Mouse (Mus musculus): ENCODE measurements at regions not wholly inside any gene's neighbourhood (a gene's known extent, or its start where the extent isn't known, plus 50 kb on each side); places are given as distances from the start of the nearest gene placed in this dataset.

GRCm38 (mm10) chr11:45140490-45140889 lies 523.4 kb downstream of the Ebf1 start:
- TF ChIP-seq POLR2AphosphoS2 (IDR thresholded peaks at IDR 0.05; ENCODE audit: insufficient read length, low read depth) (no peak), POLR2A (IDR thresholded peaks at IDR 0.05; ENCODE audit: insufficient read length, low read depth) (no peak), E2F4 (IDR thresholded peaks at IDR 0.05; ENCODE audit: insufficient read depth) (no peak), TCF12 (IDR thresholded peaks at IDR 0.05; ENCODE audit: insufficient read depth, poor library complexity, severe bottlenecking) (no peak), USF1 (IDR thresholded peaks at IDR 0.05; ENCODE audit: low read depth) (no peak), REST (IDR thresholded peaks at IDR 0.05; ENCODE audit: insufficient read depth, insufficient read length) (no peak), MAX (IDR thresholded peaks at IDR 0.05; ENCODE audit: low read depth) (no peak), CEBPB (IDR thresholded peaks at IDR 0.05; ENCODE audit: insufficient read depth, poor library complexity, severe bottlenecking) (no peak), MYOD1 (IDR thresholded peaks at IDR 0.05; ENCODE audit: control insufficient read depth in 1 of 3, insufficient read length in 2 of 3, low read depth in 2 of 3) (no peak)
